Mouse (Mus musculus): ENCODE data around the gene Upk1b.
A peak's percentile ranks its signal among the peaks of the same experiment; 100 is the strongest.
"Not testable (repeated sequence)": the region's sequence is repeated elsewhere in the genome, so short reads cannot be mapped to it uniquely, and the experiment has no call there.

The Upk1b gene

DNA sequence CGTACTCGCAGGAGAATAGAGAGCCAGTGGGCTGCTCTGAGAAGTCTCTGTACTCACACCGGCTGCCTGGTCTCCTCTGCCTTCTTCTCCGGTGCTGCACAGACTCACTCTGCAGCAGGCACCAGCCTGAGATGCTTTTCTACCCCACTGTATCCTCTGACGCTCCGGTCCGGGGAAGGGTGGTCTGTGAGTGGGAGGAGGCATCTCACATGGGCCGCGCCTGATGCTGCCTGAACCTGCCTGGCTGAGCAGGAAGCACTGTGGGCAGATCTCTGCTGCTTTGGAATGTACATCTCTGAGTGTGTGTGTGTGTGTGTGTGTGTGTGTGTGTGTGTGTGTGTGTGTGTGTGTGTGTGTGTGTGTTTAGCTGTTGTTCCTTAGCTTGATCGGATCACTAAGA lies at the start of gene Upk1b:
TSS of gene Upk1b (minus strand) at position 238 of the 400 bp plus-strand sequence.
- DNase-seq (ENCODE audit: low spot score in 2 of 2) = peak in 1 of 2 experiments; percentile 5

DNA sequence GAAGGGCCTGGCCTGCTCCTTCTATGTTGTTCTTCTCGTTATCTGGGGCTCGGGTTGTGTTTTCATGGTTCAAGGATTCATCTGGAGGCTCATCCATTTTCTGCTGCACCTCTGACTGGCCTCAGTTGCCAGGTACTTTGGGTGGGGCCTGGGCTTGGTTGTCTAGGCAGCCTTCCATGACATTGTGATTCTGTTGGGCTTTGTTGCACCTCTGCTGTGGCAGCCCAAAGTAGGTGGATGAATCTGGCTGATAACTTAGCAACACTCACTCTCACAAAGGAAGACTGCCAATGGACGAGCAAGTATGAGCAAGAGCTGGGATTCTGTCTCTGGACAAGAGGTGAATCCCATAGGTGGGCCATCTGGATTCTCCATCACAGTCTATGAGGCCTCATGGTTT lies 28.5 kb upstream of the Upk1b start, which contains the start of gene 4930435E12Rik:
TSS of gene 4930435E12Rik (minus strand) at position 101 of the 400 bp plus-strand sequence.
- DNase-seq (ENCODE audit: low spot score in 2 of 2) = no peak

DNA sequence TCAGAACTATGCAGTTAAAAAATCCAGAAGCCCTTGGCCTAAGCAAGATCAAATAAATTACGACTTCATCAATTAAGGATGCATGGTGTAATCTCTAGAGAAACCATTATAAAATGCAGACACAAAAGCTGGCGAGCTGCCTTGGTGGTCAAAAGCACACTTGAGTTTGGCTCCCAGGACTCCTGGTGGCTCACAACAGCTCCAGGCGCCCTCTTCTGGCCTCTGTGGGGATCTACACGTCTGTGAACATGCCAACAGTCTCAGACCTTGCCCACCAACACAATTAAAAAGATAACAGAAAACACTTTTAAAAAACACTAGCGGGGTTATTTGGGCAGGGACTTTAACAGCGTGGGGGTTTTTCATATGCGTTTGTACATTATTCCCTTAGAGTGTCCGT lies 12.4 kb upstream of the Upk1b start:
- peak in 1 of 2 experiments; percentile 67 for DNase-seq (ENCODE audit: low spot score in 2 of 2)

DNA sequence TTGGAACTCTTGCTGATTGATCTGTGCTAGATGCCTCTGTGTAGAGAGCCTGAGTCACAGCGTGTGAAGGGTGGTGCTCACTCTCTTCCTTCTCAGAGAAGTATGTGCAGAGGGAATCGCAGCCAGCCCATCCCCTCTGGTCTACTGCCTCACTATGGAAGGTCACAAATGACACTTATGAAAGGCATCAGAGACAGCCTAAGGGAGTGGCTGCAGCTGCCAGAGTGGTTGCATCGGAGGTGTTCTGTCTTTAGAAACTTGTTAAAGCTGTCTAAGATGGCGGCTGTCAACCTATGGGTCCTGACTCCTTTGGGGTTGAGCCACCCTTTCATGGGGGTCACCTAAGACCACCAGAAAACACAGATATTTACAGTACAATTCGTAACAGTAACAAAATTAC lies 10.1 kb upstream of the Upk1b start:
- DNase-seq (ENCODE audit: low spot score in 2 of 2) = no peak

DNA sequence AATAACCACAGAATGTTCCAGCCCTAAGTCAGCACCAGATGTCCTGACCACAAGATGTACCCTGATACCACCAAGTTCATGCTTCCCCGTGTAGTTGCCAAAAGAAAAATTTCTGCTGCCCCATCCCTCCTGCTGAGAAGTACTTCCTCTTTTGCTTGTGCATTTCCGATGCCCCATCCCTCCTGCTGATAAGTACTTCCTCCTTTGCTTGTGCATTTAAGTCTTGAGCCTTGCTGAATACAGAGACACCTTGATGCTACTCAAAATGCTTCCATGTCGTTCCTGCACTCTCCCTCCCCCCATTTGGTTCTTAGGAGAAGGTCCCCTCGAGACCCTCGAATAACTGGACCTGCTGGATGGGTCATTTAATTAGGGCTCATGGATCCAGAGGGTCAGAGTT lies 7.7 kb upstream of the Upk1b start:
- not testable (repeated sequence) for DNase-seq (ENCODE audit: low spot score in 2 of 2)

DNA sequence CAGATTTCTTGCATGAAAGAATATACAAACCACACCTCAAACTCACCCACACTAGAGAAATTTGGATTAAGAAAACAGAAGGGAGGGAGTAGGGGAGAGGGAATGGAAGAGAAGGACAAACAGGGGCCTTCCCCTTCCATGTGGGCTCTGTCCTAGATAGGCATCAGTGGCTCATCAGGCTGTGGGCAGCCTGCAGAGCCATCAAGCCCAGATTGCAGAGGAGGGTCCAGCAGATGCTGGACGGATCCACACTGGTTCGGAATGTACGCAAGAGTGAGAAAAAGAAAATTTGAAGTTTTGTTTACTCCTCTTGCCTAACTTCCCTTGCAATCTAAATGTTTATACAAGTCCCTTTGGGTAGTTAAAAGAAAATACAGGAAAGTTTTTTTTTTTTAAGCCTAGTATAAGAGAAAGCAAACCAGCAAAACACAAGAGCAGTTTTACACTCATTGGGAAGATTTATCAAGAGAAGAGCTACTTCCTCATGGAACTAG lies 1.1 kb downstream of the Upk1b start:
- no peak for DNase-seq (ENCODE audit: low spot score in 2 of 2)

DNA sequence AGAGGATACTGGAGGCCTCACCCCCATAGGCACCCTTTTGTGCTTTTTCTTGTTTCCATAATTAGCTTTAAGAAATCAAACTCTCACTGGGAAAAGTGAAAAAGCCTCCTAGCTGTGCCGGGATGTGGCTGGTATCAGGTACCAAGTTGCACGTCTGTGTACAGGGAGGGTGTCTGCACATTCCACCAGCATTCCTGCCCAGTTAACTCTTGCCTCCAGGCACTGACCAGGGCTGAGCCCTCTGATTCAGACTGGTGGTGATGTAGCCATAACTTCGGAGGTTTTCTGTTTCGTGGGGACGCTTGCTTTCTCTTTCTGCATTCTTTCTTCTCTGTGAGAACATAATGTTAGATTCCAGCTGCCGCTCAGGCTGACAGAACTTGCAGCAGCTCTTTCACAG lies 7.0 kb downstream of the Upk1b start:
- no peak for DNase-seq (ENCODE audit: low spot score in 2 of 2)

DNA sequence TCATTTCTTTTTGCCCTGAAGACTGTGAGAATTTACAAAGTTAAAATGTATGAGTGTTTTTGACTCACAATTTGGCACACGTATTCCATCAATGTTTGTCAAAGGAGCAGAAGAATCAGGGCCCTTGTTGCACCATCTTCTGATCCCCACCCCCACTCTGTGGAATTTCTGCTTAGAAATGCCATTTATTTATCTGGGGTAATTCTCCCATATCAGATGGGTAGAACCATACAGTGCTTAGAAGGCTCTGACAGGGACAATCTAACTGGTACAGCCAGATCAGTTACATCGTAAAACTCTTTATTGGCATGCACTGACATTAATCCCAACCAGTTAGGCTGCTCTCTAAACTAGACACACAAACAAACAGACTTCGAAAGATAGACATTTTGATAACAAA lies 10.2 kb downstream of the Upk1b start:
- DNase-seq (ENCODE audit: low spot score in 2 of 2) = no peak

DNA sequence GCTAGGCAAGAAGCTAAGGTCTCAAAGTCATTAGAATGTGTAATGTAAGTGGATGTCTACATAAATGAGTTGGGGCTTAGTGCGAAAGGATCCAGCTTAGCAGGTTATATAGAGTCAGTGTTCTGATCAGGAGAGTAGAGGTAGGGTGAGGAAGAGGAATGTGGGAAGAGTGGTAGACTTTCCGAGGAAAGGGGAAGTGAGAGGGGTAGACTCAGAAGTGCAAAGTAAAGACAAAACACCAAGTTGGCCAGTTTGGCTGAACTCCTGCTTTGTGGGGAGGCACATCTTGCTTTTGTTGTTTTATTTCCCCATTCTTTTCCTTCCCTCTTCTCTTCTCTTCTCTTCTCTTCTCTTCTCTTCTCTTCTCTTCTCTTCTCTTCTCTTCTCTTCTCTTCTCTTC lies 11.1 kb downstream of the Upk1b start:
- DNase-seq (ENCODE audit: low spot score in 2 of 2) = no peak

DNA sequence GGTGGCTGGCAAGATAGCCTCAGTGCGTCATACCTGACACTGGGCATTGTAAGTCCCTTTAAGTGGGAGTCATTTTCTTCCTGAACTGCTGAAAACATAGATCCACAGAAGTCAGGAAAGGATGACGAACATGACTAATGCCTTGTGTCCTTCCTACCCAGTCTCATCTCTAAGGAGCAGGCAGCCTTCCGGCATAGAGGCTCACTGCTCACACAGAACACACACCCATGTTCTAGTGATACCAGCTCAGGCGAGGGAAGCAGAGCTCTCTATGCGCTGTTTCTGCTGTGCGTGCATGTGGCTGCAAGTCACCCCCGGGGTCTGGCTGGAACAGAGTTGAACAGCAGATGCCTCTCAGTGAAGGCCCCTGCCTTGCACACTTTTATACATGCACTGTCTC lies 14.8 kb downstream of the Upk1b start:
- no peak for DNase-seq (ENCODE audit: low spot score in 2 of 2)

DNA sequence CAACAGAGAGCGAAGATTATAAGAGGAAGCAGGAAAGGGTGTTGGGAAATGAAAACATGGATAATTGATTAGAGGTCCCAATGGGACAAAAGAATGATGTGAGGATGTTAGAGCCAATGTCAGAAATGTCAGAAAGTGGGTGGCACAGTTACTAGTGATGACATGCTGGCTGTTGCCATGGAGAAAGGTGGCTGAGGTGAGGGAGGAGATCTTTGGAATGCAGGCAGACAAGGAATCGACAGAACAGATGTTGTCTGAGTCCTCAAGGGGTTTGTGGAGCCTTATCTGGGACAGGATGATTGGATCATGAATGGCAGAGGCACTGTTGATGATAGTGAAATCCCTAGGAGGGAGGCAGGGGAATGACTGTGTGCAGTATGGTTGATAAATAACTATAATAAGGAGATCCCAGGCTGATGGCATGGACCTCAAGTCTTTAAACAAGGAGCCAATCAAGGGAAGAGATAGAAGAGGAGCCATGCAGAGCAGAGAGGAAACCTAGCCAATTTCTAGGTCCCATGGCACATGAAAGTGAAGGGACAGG lies 17.5 kb downstream of the Upk1b start:
- DNase-seq (ENCODE audit: low spot score in 2 of 2) = no peak

DNA sequence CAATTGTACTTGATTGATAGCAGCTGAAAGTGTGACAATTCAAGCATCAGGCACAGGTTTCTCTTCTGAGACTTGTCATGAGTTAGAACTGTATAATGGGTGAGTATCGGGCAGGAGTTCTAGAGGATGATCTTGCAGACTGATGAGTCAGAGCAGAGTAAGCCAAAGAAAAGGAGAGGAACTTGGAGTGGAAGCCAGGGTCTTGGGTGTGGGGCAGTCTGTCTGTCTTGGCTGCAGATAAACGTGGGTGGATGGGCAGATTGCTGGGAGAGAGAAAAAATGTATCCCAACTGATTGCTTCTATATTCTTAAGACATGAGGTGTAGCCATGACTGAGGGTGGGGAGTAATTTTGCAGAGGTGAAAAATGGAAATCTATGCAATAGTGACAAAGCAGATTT lies 18.2 kb downstream of the Upk1b start:
- DNase-seq (ENCODE audit: low spot score in 2 of 2) = no peak

DNA sequence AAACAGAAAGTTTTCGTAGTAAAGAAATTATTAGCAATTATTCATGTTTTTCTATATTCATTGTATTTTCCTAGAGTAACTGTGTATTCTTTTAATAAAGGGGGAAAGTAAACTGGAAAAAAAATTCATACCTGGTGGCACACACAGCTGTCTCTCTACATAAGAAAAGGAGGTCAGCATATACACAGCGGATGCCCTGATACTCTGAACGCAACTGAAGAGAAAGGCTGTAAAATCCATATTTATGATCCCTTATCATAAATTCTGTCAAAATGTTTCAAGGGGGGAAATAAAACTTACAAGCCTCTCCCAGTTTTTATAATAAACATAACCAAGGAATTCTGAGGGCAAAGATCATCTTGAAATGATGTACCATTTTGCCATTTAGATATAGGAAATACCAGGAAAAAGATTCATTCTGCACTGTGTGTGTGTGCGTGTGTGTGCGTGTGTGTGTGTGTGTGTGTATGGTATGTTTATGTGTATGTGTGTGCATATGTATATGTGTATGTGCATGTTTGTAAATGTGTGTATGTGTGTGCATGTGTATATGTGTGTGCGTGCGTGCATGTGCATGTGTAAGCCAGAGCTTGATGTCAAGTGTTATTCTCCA lies 19.1 kb downstream of the Upk1b start:
- no peak for DNase-seq (ENCODE audit: low spot score in 2 of 2)

DNA sequence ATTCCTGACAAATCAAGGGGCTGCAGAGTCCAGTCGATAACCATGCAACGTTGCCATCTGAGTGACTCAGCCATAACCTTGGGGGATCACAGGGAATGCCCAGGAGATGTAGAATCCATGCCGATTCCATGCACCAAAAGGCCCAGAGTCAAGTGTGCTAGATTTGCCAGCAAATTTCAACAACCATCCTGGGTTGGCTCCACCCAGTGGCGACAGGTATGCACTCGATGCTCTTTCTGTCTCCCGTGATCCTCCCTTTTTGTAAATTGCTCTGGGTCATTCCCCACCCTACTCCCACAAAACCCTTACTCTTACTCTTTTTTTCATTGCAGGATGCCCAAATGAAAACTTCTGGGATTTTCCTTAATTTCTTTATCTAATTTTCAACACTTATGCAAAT lies 23.8 kb downstream of the Upk1b start:
- DNase-seq (ENCODE audit: low spot score in 2 of 2) = no peak

DNA sequence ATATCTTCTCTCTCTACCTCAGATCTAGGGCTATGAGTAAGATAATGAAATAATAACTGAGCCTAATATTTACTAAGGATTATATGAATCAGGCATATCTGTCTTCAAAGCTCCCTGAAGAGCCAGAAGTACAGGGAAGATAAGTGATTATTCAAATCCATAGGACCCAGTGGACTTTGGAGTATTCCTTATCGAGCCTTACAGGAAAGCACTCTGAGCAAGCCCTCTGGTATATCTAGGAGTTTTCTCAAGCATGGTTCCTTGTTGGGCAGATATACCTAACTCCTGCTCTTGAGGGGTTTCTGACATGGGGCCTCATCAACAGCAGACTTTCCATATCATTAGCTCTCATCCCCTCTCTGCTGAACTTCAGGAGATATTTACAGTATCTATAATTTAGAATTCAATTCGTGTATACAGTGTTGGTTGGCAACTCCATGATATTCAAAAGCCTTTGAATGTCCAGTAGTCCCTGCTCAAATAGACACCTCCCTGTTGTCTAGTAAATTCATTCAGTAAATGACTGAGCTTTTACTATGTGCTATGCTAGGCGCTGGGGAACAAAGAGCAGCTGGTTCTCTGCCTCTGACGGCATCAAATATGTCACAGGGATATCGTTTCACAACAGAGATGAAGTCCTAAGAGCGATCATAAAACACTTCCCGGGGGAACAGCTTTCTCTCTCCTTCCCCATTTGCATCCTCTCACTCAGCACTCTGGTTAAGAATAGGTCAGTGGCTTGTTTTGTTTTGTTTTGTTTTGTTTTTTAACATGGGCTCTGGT lies 25.0 kb downstream of the Upk1b start:
- no peak for DNase-seq (ENCODE audit: low spot score in 2 of 2)

DNA sequence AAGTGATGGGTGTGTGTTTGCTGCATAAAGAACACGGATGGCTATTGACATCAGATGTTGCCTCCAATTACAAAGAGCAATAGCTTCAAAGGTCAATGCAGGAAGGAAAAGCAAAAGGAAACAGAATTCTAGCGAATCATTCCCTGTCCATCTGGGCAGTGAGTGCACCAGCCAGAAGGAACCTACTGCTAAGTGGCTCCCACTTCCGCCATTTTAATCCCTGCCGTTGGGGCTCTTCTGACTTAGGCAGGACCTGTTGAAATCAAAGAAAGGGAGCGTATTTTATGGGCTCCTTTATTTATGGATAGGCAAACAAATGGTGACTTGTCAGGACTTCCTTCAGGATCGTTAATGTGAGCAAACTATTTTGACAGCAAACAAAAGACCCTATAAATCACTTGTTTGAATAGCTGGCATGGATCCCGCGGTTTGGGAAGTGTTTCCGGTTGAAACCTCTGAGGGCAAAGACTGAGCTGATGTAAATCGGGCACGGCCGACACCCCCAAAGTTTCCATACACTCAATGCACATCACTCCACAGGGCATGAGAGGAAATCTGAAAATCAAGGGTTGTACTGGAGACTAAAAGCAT lies 27.1 kb downstream of the Upk1b start:
- DNase-seq (ENCODE audit: low spot score in 2 of 2) = no peak

DNA sequence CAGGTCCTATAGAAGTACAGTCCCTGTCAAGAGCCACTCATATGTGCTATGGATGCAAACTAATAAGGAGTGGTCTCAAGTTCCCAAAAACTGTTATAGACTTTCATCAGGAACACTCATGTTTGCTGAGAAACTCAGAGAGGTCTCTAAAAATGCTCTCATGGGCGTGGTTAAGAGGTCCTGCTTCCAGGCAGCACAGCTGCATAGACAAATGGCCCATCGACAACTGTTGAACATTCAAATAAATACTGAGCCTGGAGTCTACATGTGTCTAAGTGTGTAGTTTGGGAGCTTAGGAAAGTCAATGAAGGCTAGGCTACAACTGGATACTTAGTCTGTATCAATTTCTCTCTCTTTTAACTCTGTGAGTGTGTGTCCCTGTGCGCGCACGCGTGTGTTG lies 29.0 kb downstream of the Upk1b start:
- DNase-seq (ENCODE audit: low spot score in 2 of 2) = no peak

DNA sequence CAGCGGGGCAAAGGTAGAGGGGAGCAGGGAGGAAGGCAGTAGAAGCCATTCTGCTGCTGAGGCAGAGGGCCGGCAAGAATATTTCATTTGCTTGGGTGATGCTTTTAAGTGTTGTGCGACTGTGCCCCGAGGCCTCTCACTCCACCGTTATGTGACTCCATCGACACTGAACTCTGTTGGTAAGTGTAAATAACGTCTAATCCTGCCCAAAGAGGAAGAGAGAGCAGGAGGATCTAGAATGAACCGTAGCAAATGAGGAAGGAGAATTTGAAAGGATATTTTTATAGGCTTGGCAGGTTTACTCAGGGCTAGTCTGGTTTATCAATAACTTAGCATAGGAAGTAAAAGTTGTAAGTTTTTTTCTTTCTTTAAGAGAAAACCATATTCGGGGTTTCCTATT lies 30.6 kb downstream of the Upk1b start:
- DNase-seq (ENCODE audit: low spot score in 2 of 2) = no peak

DNA sequence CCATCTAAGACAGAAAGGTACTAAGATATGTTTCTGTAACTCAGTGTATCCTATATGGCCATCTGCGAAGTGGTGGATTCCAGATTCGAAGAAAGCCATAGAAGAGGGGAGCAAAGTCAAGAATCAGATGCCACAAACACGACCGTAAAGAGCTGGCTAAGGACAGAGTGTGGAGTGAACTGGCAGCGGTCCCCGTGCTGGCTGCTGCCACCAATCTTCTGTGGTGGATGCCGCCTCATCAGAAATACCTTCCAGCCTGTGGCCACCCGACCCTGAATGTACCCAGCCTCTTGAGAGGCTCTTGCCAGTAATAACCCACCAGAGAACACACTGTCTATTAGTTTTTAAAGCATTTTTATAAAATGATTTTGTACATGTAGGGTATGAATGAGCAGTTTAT lies 31.7 kb downstream of the Upk1b start:
- no peak for DNase-seq (ENCODE audit: low spot score in 2 of 2)

DNA sequence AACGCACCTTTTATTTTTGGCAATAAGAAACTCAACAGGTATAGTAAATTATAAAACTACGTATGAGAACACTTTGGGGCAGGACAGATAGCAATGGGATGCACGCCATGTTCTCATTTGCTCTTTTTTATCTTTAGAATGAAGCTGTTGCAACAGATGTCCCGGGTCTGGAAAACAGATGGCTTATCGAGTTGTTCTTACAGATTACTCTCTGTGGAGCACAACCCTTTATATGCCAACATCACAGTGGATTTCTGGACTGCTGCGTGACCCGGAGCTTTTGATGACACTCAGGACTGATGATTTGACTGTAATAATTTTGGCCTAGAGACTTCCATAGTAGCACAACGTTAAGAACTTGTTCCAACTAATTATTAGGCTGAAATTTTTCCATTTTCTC lies 32.4 kb downstream of the Upk1b start:
- DNase-seq (ENCODE audit: low spot score in 2 of 2) = peak in 1 of 2 experiments; percentile 57

DNA sequence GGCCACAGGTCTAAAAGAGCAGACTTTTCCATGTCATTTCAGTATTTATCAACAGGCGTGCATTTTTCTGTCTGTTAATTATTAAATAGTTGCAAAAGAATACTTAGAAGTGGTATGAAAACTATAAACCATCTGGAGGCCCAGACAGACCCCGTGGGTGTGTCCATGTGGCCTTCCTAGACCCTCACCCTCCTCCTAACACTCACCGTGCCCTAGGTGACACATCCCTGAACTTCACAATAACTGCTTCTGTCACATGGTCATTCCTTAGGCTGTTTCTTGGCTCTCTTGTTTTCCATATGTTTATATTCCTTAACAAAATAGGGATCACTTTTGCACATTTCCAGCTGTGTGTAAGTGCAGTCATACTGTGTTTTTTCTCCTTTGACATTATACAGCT lies 33.5 kb downstream of the Upk1b start:
- no peak for DNase-seq (ENCODE audit: low spot score in 2 of 2)

DNA sequence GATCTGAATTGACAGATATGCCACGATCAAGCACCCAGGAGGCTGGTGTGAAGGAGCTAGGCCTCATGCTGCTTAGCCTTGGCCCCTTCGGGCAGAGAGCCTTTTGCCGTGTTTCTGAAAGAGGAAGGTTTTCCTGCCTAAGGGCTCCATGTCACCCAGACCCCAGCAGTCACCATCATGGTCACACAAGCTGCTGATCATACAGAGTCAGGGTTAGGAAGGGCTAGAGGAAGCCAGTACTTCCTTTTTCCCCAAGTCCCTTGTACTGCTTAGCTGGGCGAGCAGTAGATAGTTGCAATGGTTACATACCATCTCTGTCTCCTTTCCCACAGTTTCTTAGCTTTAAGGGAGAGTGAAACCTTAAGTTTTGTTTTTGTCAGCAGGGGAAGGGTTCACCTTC lies 36.6 kb downstream of the Upk1b start:
- no peak for DNase-seq (ENCODE audit: low spot score in 2 of 2)

DNA sequence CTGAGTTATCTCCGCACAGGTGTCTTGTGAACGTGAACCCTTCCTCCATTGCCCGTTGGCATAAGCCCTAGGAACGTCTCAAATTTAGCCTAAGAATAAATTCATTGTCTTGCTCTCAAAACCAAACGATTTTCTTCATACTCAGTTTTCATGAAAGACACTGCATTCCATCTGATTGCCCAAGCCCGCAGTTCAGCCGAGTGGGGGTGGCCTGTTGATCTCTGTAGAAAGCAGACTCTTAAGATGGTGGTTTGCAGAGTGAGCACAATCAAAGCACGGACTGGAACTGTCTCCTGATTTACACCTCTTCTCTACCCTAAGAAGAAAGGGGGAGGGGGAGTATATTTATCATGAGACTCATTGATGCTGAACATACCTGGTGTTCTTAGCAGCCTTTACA lies 37.7 kb downstream of the Upk1b start:
- no peak for DNase-seq (ENCODE audit: low spot score in 2 of 2)
